Comparison of ENCODE assay signal across 8 mouse cellular contexts in the genomic region with DNA sequence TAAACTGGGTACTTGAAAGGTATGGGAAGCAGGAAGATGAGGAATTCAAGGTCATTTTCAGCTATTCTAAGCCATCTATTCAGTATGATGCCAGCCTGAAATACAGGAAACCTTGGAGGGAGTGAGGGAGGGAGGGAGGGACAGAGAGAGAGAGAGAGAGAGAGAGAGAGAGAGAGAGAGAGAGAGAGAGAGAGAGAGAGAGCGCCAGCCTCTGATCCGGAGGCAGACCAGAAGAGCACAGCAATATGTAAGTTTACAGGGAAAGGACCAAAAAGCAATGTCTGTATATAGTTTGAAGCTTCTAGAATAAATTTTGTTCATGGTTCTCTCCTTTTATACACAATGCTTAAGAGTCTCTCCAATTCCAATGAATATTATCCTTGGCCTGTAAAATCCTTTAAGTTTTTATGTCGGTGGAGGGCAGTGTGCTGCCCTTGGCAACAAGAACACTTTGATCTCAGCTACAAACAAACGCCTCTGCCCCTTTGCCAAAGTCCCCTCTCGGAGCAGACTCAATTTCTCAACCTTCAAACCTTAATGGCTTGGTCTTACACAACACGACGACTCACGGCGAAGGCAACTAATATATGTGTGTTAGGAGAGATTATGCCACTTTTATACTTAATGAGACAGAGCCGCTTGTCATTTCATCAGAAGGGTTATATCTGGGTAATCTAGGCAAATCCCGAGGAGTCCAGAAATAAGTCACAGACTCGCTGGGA. TPM values are rescaled to one million over a fixed set of nuclear protein-coding genes. Genes with fewer than 3 reads are reported as not detected.
DNase-seq lines count a peak whose midpoint lies in the region; ATAC-seq and TF ChIP-seq lines count a peak whose summit lies in the region.

No protein-coding gene starts in this region.

- peak overlapping the region; percentile 55 for H3K4me2 ChIP-seq in heart, embryonic 15.5 days
- peak overlapping the region; percentile 61 for H3K4me2 ChIP-seq in myocyte (ENCODE audit: low read depth)

- peak overlapping the region; percentile 89 for H3ac ChIP-seq in myocyte (ENCODE audit: control insufficient read depth, insufficient read length)

- no peaks in the 10 kb centered on the region for H3K9me3 ChIP-seq in heart, embryonic 15.5 days (replicated peaks)

- no peaks in the 10 kb centered on the region for H3K79me2 ChIP-seq in liver, adult 2 months (ENCODE audit: control insufficient read depth, insufficient read depth, low read length)
- H3K79me2 ChIP-seq in myocyte (ENCODE audit: control insufficient read depth, insufficient read depth): peaks cover 24% of the 10 kb centered on the region

- H3K4me3 ChIP-seq in liver, adult 2 months (ENCODE audit: insufficient read depth, low read depth, low read length): peak overlapping the region; percentile 99
- peak overlapping the region; percentile 74 for H3K4me3 ChIP-seq in bone marrow macrophage, adult 2 months (ENCODE audit: insufficient read depth, low read length)
- peak overlapping the region; percentile 61 for H3K4me3 ChIP-seq in heart, embryonic 15.5 days
- H3K4me3 ChIP-seq in myocyte: peak overlapping the region; percentile 66

- H3K36me3 ChIP-seq in liver, adult 2 months (ENCODE audit: control insufficient read depth, insufficient read depth, low read length): peaks cover 2% of the 10 kb centered on the region; the same call in 1 of the 2 replicates
- peaks cover 5% of the 10 kb centered on the region; the same call in 1 of the 2 replicates for H3K36me3 ChIP-seq in heart, embryonic 15.5 days
- H3K36me3 ChIP-seq in myocyte (ENCODE audit: control insufficient read depth, insufficient read depth): no peaks in the 10 kb centered on the region

- TF ChIP-seq POLR2A in liver, adult 2 months (IDR thresholded peaks at IDR 0.05; ENCODE audit: extremely low read depth, insufficient read depth, low read length): no peak
- TF ChIP-seq POLR2A in bone marrow macrophage, adult 2 months (IDR thresholded peaks at IDR 0.05; ENCODE audit: borderline replicate concordance, low read depth, low read length): no peak
- TF ChIP-seq POLR2A in myocyte (IDR thresholded peaks at IDR 0.05; ENCODE audit: insufficient read length, low read depth): no peak

- 2% methylated on average over 11 of the region's 12 CpGs for WGBS in liver, adult 2 months
- WGBS in heart, embryonic 15.5 days: 14% methylated on average over 12 of the region's 12 CpGs

- H3K27ac ChIP-seq in liver, adult 2 months (replicated peaks; ENCODE audit: insufficient read depth, low read depth, low read length): peak overlapping the region; percentile 99
- H3K27ac ChIP-seq in bone marrow macrophage, adult 2 months (ENCODE audit: insufficient read depth, low read depth, low read length): peak overlapping the region; percentile 66
- H3K27ac ChIP-seq in heart, embryonic 15.5 days: peak overlapping the region; percentile 89

- H3K4me1 ChIP-seq in liver, adult 2 months (ENCODE audit: control insufficient read depth, insufficient read depth, low read length): peaks cover 2% of the 10 kb centered on the region; the same call in 1 of the 2 replicates
- H3K4me1 ChIP-seq in bone marrow macrophage, adult 2 months (ENCODE audit: control insufficient read depth, insufficient read depth, low read length): 0 out of 2 replicates have a peak, but pooled peaks cover 2% of the 10 kb centered on the region
- no peaks in the 10 kb centered on the region for H3K4me1 ChIP-seq in heart, embryonic 15.5 days (replicated peaks)

- TF ChIP-seq CTCF in liver, adult 2 months (IDR thresholded peaks at IDR 0.05; ENCODE audit: low read depth, low read length): no peak
- no peak for TF ChIP-seq CTCF in bone marrow macrophage, adult 2 months (IDR thresholded peaks at IDR 0.05; ENCODE audit: low read depth, low read length)

- no peak for ATAC-seq in heart, embryonic 15.5 days (replicated peaks; ENCODE audit: insufficient number of reproducible peaks, insufficient read depth, low FRiP score, low read depth)

- H3K9ac ChIP-seq in liver, adult 2 months (ENCODE audit: low read depth, low read length): peak overlapping the region; percentile 95
- H3K9ac ChIP-seq in heart, embryonic 15.5 days: peak overlapping the region; percentile 56

- peak; percentile 80 for DNase-seq in liver, adult 2 months (ENCODE audit: extremely low read depth, low read depth, low spot score)
- DNase-seq in liver: no peak
- peak; percentile 23 to 41 for DNase-seq in kidney, postnatal 36 days
- no peak for DNase-seq in thymus, postnatal 25 days
- DNase-seq in right cerebral cortex, postnatal 25 days: no peak

- H3K27me3 ChIP-seq in liver, adult 2 months (ENCODE audit: control insufficient read depth, insufficient read depth, low read length): no peaks in the 10 kb centered on the region
- no peaks in the 10 kb centered on the region for H3K27me3 ChIP-seq in heart, embryonic 15.5 days
- H3K27me3 ChIP-seq in myocyte (ENCODE audit: control insufficient read depth, insufficient read depth, insufficient read length): no peaks in the 10 kb centered on the region

TF ChIP-seq in myocyte, 11 proteins besides CTCF, POLR2A, EP300 and RAD21:
- TF ChIP-seq TCF12 (IDR thresholded peaks at IDR 0.05; ENCODE audit: insufficient read depth, poor library complexity, severe bottlenecking): no peak
- TF ChIP-seq REST (IDR thresholded peaks at IDR 0.05; ENCODE audit: insufficient read depth, insufficient read length): no peak

RNA-seq across cellular contexts. Expression of a gene that starts 1.1 kb away (rescaled TPM):
- 29.4 and 39.0 TPM in 2 replicates for total RNA-seq in liver, adult 2 months (2014; rRNA removed)
- polyA plus RNA-seq in liver, adult 2 months (2012; rRNA removed): 3.6 and 3.8 TPM in 2 replicates
- polyA plus RNA-seq in bone marrow macrophage, adult 2 months (2012; ENCODE audit: insufficient read depth, insufficient read length, missing spikeins): 6.9 and 7.4 TPM in 2 replicates
- 65.5 and 70.3 TPM in 2 replicates for polyA plus RNA-seq in heart, embryonic 15.5 days (2015; fragmentation: Nextera tagmentation; extraction: Ambion mirVana)
- polyA plus RNA-seq in myocyte (2012; fragmentation: generic; extraction: Trizol): 24.1 TPM

RNA-seq across cellular contexts. Expression of a gene that starts 42.8 kb away (rescaled TPM):
- 0.83 and 0.87 TPM in 2 replicates for total RNA-seq in liver, adult 2 months (2014; rRNA removed)
- 0.25 and 0.35 TPM in 2 replicates for polyA plus RNA-seq in liver, adult 2 months (2012; rRNA removed)
- 73.8 and 74.3 TPM in 2 replicates for polyA plus RNA-seq in bone marrow macrophage, adult 2 months (2012; ENCODE audit: insufficient read depth, insufficient read length, missing spikeins)
- polyA plus RNA-seq in heart, embryonic 15.5 days (2015; fragmentation: Nextera tagmentation; extraction: Ambion mirVana): 0.74 and 2.1 TPM in 2 replicates
- polyA plus RNA-seq in myocyte (2012; fragmentation: generic; extraction: Trizol): not detected

RNA-seq across cellular contexts. Expression of a gene that starts 44.9 kb away (rescaled TPM):
- 349 and 403 TPM in 2 replicates for total RNA-seq in liver, adult 2 months (2014; rRNA removed)
- 77.1 and 85.4 TPM in 2 replicates for polyA plus RNA-seq in liver, adult 2 months (2012; rRNA removed)
- polyA plus RNA-seq in bone marrow macrophage, adult 2 months (2012; ENCODE audit: insufficient read depth, insufficient read length, missing spikeins): 520 and 660 TPM in 2 replicates
- 203 and 263 TPM in 2 replicates for polyA plus RNA-seq in heart, embryonic 15.5 days (2015; fragmentation: Nextera tagmentation; extraction: Ambion mirVana)
- polyA plus RNA-seq in myocyte (2012; fragmentation: generic; extraction: Trizol): 1,272 TPM

Comparison
In these comparisons a context has a peak if more than half of its experiments do, and no peak if none do; other contexts are left out.
1. DNase-seq: peak in liver, adult 2 months (single experiment) and kidney, postnatal 36 days (2 of 2); none in liver (single experiment), thymus, postnatal 25 days (single experiment) and right cerebral cortex, postnatal 25 days (single experiment).
2. RNA of a gene that starts 42.8 kb away (polyA plus RNA-seq): 73.8 to 74.3 TPM in bone marrow macrophage, adult 2 months; 0.74 to 2.1 TPM in heart, embryonic 15.5 days, 0.25 to 0.35 TPM in liver, adult 2 months and not detected in myocyte (single experiment); every median in the first group is over 10 times any median in the second.
3. Peak in every context shown above with its lines, with median percentiles within 50 percentile points of each other: H3K27ac ChIP-seq and H3K4me3 ChIP-seq.